Mouse (Mus musculus): ENCODE results near the gene Cux1.

DNA sequence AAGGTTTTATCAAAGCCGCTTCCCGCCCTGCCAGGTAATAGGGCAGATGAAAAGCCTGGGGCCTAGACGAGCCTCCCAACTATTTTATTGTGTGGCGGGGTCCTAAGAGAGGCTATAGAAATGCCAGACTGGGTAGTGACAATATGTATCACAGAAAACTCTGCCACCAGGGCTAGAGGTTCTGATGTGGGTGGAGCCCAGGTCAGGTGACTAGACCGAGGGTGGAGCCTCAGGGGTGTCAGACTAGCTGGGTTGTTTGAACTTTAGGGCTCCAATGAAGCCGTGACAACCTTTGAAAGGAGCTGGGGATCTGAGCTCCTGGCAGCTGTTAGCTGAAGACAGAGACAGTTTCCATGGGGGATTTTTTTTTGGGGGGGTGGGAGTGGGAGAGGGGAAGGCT, 318.8 kb downstream of the Cux1 start:
- TF ChIP-seq CTCF (IDR thresholded peaks at IDR 0.05; ENCODE audit: control insufficient read depth, insufficient read depth, low read length) = no peak
- TF ChIP-seq POLR2A (IDR thresholded peaks at IDR 0.05; ENCODE audit: borderline replicate concordance, control insufficient read depth, low read depth, low read length) = no peak
